Mouse (Mus musculus) bone marrow, adult 2 months (tissue): ENCODE measurements at regions not wholly inside any gene's neighbourhood (a gene's known extent, or its start where the extent isn't known, plus 50 kb on each side); places are given as distances from the start of the nearest gene placed in this dataset.

ENCODE experiments used
- CTCF ChIP-seq: fragments of 200-500 bp; IDR thresholded peaks from 2 replicates; pipeline ENCODE4 v1.5.1; 2011; ENCODE audit warnings: low read length, control low read depth; ENCODE audit not compliant: control insufficient read depth, insufficient read depth
- POLR2A ChIP-seq: fragments of 200-500 bp; IDR thresholded peaks from 2 replicates; pipeline ENCODE4 v1.6.1; 2011; ENCODE audit warnings: low read depth, mild to moderate bottlenecking, control low read depth, low read length, borderline replicate concordance; ENCODE audit not compliant: control insufficient read depth

- TF ChIP-seq POLR2A, result no peak
- no peak for TF ChIP-seq CTCF
Observed at GRCm38 (mm10) chr9:120690961-120691941, 120.0 kb downstream of the Rpl14 start.
